Mouse (Mus musculus): Measurements from ENCODE around the gene Ints2. TPM values are rescaled to one million over a fixed set of nuclear protein-coding genes. Genes with fewer than 3 reads are reported as not detected.

Gene Ints2
- total and polyA plus RNA-seq, 3 experiments = 3.2 to 7.5 (median 5.2) TPM

- Histone ChIP-seq H3K4me3 (no peak overlapping the region), H3K27me3 (ENCODE audit: control insufficient read depth, insufficient read depth, low read length) (no peaks in the 10 kb centered on the region), H3K27ac (no peak overlapping the region), H3K79me2 (replicated peaks; ENCODE audit: control insufficient read depth, insufficient read depth, low read length) (no peaks in the 10 kb centered on the region), H3K4me1 (ENCODE audit: control insufficient read depth, insufficient read depth, low read length) (no peaks in the 10 kb centered on the region), H3K9ac (ENCODE audit: low read depth, low read length) (no peak overlapping the region), H3K36me3 (ENCODE audit: control insufficient read depth, insufficient read depth, low read length) (no peaks in the 10 kb centered on the region; the same call in 1 of the 2 replicates)
- WGBS = 55% methylated on average over 2 of the region's 2 CpGs
- TF ChIP-seq POLR2A (IDR thresholded peaks at IDR 0.05; ENCODE audit: insufficient read depth, low read depth, low read length) (no peak), CTCF (IDR thresholded peaks at IDR 0.05) (no peak), EP300 (IDR thresholded peaks at IDR 0.05; ENCODE audit: insufficient read depth, low read depth, low read length) (no peak)
- no peak for DNase-seq
- intact Hi-C loops (cut with DNase I) = loop anchor here (5.0 to 10.0 kb wide), 5 partner anchors 96 to 788 kb away; no protein-coding TSS in a partner anchor
Measured at GRCm38 (mm10) chr11:86170743-86171142, 86.6 kb downstream of the Ints2 start.

Other genes with a start within 250 kb of the Ints2 start
- gene Brip1, start 56.4 kb downstream of the Ints2 start, total RNA-seq (2021) = under 1 TPM; 0.39 to 0.64 TPM
- gene Brip1, start 56.4 kb downstream of the Ints2 start, polyA plus RNA-seq (2012; rRNA removed) = 0.14 and 0.29 TPM in 2 replicates
- 10 to 100 TPM; 32.2 to 36.6 TPM for gene Med13, start 100.0 kb upstream of the Ints2 start, total RNA-seq (2021)
- gene Med13, start 100.0 kb upstream of the Ints2 start, polyA plus RNA-seq (2012; rRNA removed) = 15.9 and 27.6 TPM in 2 replicates
- 10 to 100 TPM; 26.2 to 35.0 TPM for gene Rnft1, start 227.1 kb upstream of the Ints2 start, total RNA-seq (2021)
- 6.8 and 14.3 TPM in 2 replicates for gene Rnft1, start 227.1 kb upstream of the Ints2 start, polyA plus RNA-seq (2012; rRNA removed)